Mouse (Mus musculus): ENCODE results near the gene Gcnt7.
A peak's percentile ranks its signal among the peaks of the same experiment; 100 is the strongest.

Gene Gcnt7

GRCm38 (mm10) chr2:172458496-172458895 lies at the start of gene Gcnt7:
Gene Gcnt7, minus strand, starts transcription at chr2:172458596.
- DNase-seq (ENCODE audit: low read depth, low spot score) = no peak

GRCm38 (mm10) chr2:172506121-172506520 lies 47.7 kb upstream of the Gcnt7 start:
- DNase-seq (ENCODE audit: low read depth, low spot score) = no peak

GRCm38 (mm10) chr2:172502168-172502567 lies 43.8 kb upstream of the Gcnt7 start:
- peak; percentile 47 for DNase-seq (ENCODE audit: low read depth, low spot score)

GRCm38 (mm10) chr2:172501341-172501740 lies 42.9 kb upstream of the Gcnt7 start:
- peak; percentile 61 for DNase-seq (ENCODE audit: low read depth, low spot score)

GRCm38 (mm10) chr2:172500752-172501316 lies 42.4 kb upstream of the Gcnt7 start:
- no peak for DNase-seq (ENCODE audit: low read depth, low spot score)

GRCm38 (mm10) chr2:172498823-172499222 lies 40.4 kb upstream of the Gcnt7 start:
- DNase-seq (ENCODE audit: low read depth, low spot score) = peak; percentile 83

- no peak for DNase-seq (ENCODE audit: low read depth, low spot score)
These were observed 38.4 kb upstream of the Gcnt7 start for GRCm38 (mm10) chr2:172496736-172497345.

GRCm38 (mm10) chr2:172484696-172485370 lies 26.4 kb upstream of the Gcnt7 start:
- no peak for DNase-seq (ENCODE audit: low read depth, low spot score)

- DNase-seq (ENCODE audit: low read depth, low spot score) = no peak
These were observed 25.5 kb upstream of the Gcnt7 start for GRCm38 (mm10) chr2:172483766-172484413.

- peak; percentile 49 for DNase-seq (ENCODE audit: low read depth, low spot score)
These were observed 23.4 kb upstream of the Gcnt7 start for GRCm38 (mm10) chr2:172481654-172482385.

- no peak for DNase-seq (ENCODE audit: low read depth, low spot score)
These were observed 21.9 kb upstream of the Gcnt7 start for GRCm38 (mm10) chr2:172480296-172480695.

- DNase-seq (ENCODE audit: low read depth, low spot score) = peak; percentile 80
These were observed 19.5 kb upstream of the Gcnt7 start for GRCm38 (mm10) chr2:172477860-172478259.

- no peak for DNase-seq (ENCODE audit: low read depth, low spot score)
These were observed 19.0 kb upstream of the Gcnt7 start for GRCm38 (mm10) chr2:172477350-172477749.

GRCm38 (mm10) chr2:172476707-172477260 lies 18.4 kb upstream of the Gcnt7 start:
- DNase-seq (ENCODE audit: low read depth, low spot score) = no peak

GRCm38 (mm10) chr2:172474970-172475369 lies 16.6 kb upstream of the Gcnt7 start:
- DNase-seq (ENCODE audit: low read depth, low spot score) = peak; percentile 65

- no peak for DNase-seq (ENCODE audit: low read depth, low spot score)
These were observed 15.2 kb upstream of the Gcnt7 start for GRCm38 (mm10) chr2:172473591-172473990.

GRCm38 (mm10) chr2:172472318-172472717 lies 13.9 kb upstream of the Gcnt7 start, which contains the start of gene Fam209:
Gene Fam209, plus strand, starts transcription at chr2:172472520.
- no peak for DNase-seq (ENCODE audit: low read depth, low spot score)

GRCm38 (mm10) chr2:172468346-172468819 lies 10.0 kb upstream of the Gcnt7 start:
- DNase-seq (ENCODE audit: low read depth, low spot score) = no peak

GRCm38 (mm10) chr2:172467206-172467605 lies 8.8 kb upstream of the Gcnt7 start:
- DNase-seq (ENCODE audit: low read depth, low spot score) = no peak

GRCm38 (mm10) chr2:172466427-172467132 lies 8.2 kb upstream of the Gcnt7 start:
- DNase-seq (ENCODE audit: low read depth, low spot score) = no peak

GRCm38 (mm10) chr2:172462813-172463212 lies 4.4 kb upstream of the Gcnt7 start:
- DNase-seq (ENCODE audit: low read depth, low spot score) = no peak
